Mouse (Mus musculus) gastrocnemius, postnatal 10 days (tissue): ENCODE results near the gene Hcfc1r1. TPM values are rescaled to one million over a fixed set of nuclear protein-coding genes. Genes with fewer than 3 reads are reported as not detected.

Experiments
- DNase-seq: peaks from one replicate; pipeline ENCODE4 v3.0.0; 2021; ENCODE audit warnings: mixed read lengths
- total RNA-seq, 2 experiments: library from RNA; stranded (reverse); gene quantifications; 2 replicates each; pipeline ENCODE4 v1.2.3; 2021

The Hcfc1r1 gene
- total RNA-seq, 2 experiments from 2014 or later: 273 to 283 TPM

DNA sequence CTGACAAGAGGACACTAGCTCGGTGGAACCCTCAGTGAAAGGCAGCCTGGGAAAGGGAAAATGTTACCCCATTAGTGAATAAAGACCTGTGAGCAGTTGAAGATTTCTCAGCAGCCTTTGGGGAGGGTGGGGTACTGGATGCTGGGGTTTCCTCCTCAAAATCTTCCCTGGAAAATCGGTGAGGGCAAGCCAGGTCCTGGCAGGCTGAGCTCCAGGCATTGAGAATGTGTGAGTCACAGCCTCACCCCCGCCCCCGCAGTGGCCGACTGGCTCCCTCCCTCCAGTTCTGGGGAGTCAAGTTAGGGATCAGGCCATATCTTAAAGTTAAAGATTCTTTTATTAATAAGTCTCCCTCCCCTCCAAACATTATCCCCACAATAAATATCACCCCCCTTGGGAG is 1.7 kb downstream of the Hcfc1r1 start:
- DNase-seq: peak; percentile 66

DNA sequence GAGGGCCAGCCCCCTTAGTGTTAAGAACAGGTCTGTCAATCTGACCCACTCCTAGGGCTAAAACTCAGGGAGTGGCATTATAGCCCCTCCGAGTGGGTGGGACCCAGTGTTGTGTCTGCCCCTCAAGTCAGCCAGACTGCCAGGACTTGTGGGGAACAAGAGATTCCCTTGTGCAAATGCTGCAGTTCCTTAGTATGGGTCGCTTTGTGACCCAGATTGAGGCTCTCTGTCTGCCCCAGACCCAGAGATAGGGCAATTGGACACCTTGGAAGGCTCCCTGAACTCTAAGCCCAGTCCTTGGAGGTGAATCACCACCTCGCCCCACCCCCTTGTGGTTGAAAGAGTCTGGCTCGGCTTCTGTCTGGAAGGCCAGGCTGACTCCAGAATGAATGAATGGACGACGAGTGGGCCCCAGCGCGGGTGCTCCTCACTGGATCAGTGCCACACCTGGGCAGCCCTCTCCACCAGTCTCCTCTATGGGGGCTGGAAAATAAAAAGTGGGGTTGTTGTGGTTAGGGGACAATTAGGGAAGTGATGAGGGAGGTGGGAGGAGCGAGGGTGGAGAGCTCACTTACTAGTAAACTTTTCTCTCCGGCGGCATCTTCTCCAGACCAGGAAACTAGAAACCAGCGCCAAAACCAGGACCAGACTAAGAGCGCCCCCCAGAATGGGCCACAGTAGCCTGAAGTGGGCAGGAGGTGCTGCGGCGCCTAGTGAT is 2.3 kb downstream of the Hcfc1r1 start:
- DNase-seq: peak; percentile 59

DNA sequence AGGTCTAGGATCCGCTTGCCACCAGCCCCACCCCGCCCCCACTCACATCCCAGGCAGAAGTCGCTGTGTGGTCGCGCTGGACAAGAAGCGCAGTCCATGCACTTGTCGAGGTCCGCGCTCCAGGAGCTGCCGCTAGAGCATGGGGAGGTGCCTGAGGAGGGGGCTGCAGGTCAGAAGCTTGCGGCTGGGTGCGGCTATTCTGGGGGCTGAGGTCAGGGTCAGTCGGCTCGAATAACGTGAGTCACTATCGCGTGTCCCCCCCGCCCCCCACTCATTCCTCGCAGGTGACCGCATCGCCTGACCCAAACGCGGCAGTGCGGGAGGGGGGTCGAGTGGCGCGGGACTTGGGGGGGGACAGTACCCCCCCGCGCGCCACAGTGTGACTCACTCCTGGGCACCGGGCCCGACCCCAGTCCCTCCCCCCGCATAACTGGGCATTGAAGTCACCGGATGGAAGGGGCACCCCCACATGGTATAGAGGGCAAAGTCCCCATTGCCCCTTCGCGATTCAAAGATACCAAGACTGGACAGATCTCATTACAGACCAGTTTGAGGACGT is 3.2 kb downstream of the Hcfc1r1 start:
- DNase-seq: peak; percentile 70

DNA sequence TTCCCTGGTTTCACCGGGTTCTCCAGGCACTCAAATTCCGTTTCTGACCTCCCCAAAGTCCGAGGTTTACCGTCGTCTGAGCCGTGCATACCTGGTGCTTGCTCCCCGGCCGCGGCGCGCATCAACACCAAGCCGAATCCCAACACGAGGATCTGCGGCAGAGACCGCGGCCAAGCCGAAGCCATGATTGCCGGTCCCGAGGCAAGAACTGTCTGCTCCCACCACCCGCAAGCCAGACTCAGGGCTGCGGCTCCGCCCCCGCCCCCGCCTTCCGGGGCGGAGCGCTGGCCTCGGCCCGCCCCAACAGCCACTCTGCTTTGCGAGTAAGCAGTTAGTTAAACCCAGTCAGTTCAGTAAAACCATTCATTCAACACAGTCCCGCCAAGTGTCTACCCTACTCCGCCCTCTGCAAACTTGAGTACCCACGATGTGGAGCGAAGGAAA is 3.9 kb downstream of the Hcfc1r1 start, which contains the start of gene Tnfrsf12a:
Gene Tnfrsf12a (minus strand): TSS at position 233 of the 444 bp plus-strand sequence.
- DNase-seq: peak; percentile 81

DNA sequence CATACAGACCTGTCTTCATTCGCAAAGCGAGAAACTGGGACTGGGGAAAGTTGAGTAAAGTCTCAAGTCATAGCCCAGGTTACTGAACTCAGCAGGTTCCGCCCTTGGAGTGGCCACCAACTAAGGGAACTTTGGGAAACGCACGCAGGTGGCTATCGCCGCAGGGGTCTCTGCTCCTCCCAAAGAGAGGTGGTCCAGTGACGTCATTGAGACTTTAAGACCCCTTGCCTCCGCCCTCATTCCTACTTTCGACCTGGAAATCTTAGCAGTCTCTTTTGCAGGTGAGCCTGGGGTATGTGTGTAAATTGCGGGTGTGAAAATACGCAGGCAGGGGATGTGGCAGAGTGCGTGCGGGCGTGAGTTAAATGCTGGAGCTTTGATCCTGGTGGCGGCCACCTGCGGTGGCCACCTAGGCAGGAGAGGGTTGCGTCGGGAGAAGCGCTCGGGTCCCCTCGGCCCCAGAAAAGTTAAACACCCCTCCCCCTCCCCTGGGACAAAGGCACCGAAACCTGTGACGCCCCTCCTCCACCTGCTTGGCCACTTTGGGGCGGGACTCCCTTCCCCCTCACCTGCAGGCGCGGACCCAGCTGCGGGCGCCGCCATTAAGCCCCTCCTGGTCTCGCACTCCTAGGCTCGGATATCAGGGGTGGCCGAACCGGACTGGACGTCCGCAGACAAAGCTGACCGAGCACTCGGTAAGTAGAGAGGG is 5.9 kb downstream of the Hcfc1r1 start, which contains the start of gene Cldn6:
Gene Cldn6 (plus strand): TSS at position 123 of the 709 bp plus-strand sequence.
- DNase-seq: no peak

DNA sequence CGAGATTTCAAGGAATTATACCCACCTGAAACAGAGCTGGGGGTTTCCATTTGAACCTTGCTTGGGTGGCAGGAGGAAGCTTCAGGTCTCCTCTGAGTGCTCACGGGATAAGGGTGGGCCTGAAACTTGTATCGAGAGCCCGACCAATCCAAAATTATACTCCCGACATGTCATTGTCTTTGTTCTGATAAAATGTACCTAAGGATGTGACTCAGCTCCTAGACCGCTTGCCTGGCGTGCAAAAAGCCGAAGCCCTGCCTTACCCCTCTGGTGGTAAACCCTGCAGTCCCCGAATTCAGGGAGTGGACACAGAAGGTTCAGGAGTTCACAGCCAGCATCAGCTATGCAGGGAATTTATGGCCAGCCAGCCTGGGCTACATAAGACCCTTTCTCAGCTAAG is 6.9 kb downstream of the Hcfc1r1 start:
- no peak for DNase-seq

DNA sequence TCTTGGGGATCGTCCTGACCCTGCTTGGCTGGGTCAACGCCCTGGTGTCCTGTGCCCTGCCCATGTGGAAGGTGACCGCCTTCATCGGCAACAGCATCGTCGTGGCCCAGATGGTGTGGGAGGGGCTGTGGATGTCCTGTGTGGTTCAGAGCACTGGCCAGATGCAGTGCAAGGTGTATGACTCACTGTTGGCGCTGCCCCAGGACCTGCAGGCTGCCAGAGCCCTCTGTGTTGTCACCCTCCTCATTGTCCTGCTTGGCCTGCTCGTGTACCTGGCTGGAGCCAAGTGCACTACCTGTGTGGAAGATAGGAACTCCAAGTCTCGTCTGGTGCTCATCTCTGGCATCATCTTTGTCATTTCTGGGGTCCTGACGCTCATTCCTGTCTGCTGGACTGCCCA is 7.7 kb downstream of the Hcfc1r1 start:
- DNase-seq: no peak

DNA sequence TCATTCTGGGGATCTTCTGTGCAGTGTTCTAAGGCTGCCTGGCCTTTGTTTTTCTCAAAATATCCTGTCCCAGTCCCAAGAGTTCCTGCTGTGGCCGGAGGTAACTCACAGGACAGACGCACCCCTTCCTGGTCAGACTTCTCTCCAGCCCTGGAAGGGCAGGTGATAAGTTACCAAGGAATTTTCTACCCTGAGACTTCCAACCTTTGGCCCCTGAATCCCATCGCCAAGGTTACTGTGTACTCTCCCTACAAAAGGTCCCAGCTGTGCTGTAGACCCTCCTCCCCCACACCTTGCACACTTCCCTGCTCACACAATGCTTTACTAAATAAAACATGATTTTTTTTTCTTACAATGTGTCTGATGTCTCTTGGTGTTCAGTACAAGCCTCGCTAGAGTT is 8.7 kb downstream of the Hcfc1r1 start:
- no peak for DNase-seq

DNA sequence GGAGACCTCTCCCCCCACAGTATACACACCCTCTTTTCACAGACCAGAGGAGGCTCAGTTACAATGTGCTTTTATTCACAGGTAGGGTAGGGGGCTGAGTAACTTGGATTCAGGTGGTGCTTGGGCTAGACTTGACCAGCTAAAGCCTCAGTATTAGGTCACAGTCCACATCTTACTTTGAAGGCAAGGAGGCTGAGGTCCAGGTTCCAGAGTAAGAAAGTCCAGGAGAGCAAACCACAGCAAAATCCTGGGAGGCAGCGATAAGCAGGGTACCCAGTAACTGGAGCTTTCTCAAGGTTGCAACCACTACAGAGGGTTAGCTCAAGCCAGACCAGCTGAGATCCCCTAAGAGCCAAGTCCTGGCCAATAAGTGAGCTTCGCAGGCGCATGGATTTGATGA is 9.1 kb downstream of the Hcfc1r1 start:
- DNase-seq: no peak

DNA sequence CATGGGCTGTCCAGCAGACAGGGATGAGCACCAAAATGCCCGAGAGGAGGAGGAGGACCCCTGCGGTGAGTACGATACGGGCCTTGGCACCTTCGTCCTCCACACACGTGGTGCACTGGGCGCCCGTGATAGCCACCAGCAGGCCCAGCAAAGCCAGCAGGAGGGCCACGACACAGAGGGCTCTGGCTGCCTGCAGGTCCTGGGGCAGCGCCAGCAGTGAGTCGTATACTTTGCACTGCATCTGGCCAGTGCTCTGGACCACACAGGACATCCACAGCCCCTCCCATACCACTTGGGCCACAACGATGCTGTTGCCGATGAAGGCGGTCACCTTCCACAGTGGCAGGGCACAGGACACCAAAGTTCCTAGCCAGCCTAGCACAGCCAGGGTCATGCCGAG is 9.8 kb downstream of the Hcfc1r1 start:
- DNase-seq: no peak

DNA sequence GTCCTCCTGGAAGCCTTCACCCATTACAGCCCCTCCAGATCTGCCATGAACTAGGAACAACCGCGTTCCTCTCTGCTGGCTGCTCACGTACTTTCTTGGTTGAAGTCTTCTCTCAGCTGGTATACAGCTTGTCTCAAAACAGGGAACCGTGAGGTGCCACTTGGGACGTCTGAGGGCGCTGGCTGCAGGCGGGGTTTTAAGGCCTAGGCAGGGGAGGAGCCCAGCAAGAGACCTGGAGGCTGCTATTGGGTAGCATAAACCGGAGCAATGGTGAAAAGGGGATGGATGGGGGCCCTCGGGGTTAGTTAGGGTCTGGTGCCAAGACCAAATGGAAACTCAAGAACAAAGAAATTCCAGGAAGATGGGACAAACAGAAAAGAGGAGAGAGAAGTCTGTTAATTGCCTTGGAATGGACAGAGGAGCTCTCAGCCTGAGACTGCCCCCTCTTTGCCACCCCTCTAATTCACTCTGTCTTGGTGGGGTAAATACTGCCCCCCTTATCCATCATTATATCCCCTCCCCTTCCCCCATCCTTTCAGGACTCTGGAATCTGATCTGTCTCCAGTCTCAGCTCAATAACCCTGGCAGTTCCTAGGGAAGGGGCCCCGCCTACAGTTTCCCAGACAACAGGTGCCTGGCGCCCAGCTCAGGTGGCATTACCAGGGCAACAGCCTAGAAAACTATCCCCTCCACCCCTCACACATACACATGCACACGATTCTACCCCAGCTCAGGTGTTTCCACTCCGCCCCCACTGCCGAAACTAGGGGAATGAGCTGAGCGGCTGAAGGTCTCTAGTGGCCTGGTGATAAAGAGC is 10.7 kb downstream of the Hcfc1r1 start, which contains the start of gene Cldn9:
Gene Cldn9 (minus strand): TSS at position 171 of the 817 bp plus-strand sequence.
- DNase-seq: no peak

DNA sequence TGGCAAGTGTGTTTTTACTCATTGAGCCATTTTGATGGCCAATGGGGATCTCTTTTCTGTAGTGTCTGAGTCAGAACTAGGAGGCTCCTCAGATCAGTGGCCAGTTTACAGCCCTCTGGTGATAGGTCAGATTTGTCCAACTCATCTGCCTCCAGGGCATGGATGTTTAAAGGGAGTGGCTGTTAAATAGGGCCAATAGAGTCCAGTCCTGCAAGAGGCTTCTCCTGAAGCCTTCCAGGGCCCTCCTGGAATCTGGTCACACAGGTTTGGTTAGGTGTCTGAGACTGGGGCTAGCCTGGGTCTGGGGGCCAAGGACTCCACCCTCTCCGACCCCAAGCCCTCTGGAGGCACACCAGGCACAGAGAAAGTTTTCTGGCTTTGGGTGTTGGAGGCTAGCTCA is 21.1 kb downstream of the Hcfc1r1 start:
- no peak for DNase-seq

DNA sequence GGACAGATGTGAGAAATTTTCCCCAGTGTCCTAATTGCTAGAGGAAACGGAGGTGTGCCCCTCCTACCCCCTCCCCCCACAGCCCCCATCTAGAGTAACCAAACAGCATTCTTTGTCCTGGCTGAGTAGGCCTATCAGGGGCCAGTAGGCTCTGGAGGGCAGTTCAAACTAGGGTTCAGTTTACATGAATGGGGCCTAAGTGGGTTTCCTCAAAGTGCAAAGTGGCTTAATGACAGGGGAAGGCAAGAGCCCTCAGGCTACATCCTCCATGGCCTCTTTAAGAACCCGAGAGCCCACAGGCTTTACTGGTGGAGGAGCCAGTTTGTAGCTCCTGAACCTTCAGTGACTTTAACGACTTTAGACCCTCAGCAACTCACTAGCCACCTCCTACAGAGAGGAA is 22.4 kb downstream of the Hcfc1r1 start:
- no peak for DNase-seq

DNA sequence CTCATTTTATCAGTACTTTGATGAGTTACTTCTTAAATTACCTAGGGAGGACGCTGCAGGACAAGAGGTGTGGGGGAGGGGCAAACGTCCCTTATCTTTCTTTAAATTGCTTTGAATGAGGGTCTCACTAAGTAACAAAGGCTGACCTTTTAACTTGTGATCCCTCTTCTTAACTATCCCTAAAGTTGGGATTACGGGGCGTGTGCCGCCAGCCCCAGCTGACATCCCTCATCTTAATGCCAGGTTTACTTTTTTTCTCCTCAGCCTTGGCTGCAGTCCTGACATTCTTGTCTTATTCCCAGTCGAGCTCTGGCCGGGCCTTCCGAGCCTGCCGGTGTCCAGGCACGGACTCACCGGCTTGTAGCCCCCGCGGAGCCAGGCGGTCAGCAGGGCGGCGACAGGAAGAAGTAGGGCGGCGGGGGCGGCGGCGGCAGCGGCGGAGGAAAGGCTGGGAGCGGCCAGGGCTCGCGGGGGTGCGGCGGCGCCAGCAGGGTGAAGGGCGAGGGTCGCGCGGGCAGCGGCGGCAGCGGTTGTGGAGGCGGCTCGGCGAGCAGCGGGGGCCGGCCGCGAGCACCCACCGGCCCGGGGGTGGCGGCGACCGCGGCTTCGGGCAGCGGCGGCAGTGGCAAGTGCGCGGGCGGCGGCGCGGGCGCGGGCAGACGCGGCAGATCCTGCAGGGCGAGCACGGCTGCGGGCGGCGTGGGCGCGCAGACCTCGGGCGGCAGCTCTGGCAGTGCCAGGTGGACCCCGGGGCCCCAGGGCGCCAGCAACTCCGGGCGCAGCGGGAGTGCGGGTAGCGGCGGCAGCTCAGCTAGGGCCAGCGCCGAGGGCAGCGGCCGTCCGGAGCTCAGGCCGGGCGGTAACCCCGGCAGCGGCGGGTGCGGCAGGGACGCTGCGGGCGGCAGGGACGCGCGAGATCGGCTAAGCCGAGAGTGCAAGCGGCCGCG is 26.0 kb downstream of the Hcfc1r1 start:
- DNase-seq: peak; percentile 59

DNA sequence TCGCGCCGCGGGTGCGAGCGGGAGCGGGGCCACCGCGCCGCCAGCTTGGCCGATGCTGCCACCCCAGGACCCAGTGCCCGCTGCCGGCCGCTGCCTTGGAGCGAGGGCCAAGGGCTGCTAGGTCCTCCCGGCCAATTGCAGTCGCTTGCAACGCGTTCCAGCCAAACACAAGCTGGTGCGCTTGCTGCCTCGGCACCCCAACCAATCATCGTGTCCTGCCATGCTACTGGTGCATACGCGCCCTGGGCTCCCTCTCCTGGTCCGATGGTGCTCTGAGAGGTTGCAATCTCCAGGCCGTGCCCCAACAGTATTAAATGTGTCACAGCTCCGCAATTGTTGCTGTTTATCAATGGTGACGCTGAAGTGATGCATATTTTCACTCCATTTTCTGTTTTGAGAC is 26.7 kb downstream of the Hcfc1r1 start:
- DNase-seq: peak; percentile 85

DNA sequence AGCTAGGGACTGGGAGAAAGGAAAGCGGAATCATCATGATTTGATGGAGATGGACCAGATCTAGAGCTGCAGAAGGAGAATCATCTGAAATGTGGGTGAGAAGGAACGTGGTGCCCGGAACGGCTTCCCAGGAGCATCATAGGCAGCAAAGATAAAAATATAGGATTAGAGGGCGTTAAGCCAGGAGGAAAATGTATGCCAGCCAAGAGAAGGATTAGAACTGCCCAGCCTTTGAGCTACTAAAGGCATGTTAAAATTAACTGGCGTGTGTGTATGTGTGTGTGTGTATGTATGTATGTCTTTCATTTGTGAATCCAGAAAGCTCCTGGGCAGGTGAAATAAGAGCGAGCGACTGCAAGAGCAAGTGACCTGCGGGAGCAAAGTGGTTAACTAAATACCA is 29.9 kb downstream of the Hcfc1r1 start:
- DNase-seq: no peak

DNA sequence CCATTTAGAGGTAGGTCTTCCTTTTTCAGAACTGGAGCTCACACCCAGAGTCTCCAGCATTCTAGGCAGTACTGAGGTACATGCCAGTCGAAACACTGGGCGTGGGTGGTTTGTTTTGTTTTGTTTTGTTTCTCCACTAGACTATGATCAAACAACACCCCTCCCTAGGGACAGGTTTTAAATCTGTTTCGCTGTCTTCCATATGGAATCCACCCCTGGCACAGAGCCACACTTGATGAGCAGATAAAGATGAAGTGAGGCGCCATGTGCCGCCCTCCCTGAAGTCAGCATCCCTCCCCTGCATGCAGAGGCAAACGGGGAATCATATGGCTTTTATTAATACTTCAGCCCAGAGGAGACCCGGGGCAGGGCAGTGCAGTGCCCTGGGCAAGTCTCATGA is 31.3 kb downstream of the Hcfc1r1 start:
- DNase-seq: no peak

DNA sequence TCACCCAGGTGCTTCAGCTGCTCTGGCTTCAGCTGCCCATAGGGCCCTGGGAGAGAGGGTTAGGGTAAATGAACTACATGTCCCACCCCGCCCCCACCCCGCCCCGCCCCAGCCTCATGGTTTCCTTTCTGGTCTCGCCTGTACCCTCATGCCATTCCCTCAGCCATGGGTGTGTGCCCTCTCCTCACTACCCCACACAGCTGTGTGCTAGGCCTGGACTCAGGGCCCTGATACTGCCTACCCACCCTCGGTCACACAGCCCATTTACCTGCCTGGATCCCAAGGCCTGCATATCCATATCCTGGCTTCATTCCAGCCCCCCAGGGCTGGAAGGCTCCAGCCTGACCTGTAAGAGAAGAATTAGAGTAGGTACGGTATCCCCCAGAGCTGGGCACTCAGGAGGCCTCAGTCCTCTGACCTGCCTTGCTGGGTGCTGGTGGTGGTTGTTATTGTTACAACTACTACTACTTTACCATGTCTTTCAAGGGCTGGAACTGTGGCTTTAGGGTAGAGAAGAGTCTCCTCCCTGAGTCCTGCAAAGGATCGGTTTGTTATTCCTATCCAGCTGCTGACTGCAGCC is 32.2 kb downstream of the Hcfc1r1 start:
- no peak for DNase-seq

DNA sequence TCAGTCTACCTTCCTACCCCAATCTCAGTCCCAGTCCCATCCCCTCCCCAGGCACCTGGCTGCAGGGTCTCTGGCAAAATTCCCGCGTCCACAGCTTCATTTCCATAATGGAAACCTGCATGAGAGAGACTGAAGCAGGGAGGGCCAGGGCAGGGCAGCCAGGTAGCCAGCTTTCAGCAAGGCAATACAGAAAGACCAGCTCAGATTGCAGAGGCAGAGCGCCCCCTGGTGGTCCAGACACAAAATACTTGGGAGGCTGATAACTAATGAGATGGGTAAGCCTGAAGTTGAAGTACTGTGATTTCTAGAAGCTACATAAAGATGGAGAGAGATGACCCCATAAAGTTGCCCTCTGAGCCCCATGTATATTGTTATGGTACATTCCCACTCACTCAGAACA is 32.8 kb downstream of the Hcfc1r1 start:
- peak; percentile 85 for DNase-seq

DNA sequence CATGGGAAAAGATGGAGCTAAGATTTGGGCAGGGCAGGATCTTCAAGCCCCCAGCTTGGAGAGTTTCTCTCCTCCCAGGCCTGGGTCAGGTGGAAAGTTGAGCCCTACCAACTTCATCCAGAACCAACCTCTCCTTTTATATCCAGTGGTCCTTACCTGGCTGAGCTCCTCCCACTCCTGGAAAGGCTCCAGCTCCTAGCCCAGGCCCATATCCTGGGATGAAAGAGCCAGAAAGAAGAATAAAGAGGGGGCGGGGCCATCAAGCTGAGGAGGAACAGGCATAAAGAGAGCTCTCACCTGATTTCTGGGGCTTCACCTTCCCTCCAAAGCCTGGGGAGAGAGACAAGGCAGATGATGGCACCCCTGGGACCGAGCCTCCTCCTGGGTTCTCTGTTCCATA is 43.6 kb downstream of the Hcfc1r1 start:
- no peak for DNase-seq

DNA sequence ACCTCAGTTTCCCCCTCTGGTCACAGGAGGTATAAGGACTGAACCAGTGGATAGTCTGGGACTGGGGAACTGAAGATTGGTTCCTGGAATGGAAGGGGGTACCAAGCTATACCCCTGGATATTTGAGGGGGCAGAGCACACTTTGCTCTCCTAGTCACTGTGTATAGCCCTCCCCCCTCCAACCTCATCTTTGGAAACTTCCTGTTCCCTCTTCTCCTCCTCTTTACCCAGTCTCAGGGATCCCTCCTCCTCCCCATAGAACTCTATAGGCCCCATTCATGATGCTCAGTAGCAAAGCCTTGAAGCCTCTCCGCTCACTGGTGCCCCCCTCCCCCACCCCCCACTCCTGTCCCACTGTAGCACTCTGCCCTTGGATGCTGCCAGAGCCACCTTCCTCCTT is 46.1 kb downstream of the Hcfc1r1 start:
- no peak for DNase-seq
